Mouse (Mus musculus) midbrain, embryonic 14.5 days (tissue): ENCODE data around the gene Ubl7. TPM values are rescaled to one million over a fixed set of nuclear protein-coding genes. Genes with fewer than 3 reads are reported as not detected.

Source experiments
- ATAC-seq: fragments of 200-750 bp; cut with Nextera tagmentation; 2 replicates; pipeline ENCODE4 v1.8.0; 2017; ENCODE audit warnings: moderate number of reproducible peaks, moderate library complexity; ENCODE audit not compliant: low FRiP score, low TSS enrichment
- DNase-seq: peaks from one replicate; pipeline ENCODE4 v3.0.0-alpha.2; 2015
- H3K27ac ChIP-seq: fragments of 300-500 bp; sonication (generic); replicated peaks from 2 replicates; pipeline ENCODE4 v1.5.1; 2014; ENCODE audit warnings: mild to moderate bottlenecking, low read depth, low read length, moderate library complexity
- H3K27me3 ChIP-seq: fragments of 300-500 bp; sonication (generic); 2 replicates; pipeline ENCODE4 v1.6.1; 2014; ENCODE audit warnings: low read length, control low read depth, mixed read lengths; ENCODE audit not compliant: control insufficient read depth, insufficient read depth
- H3K36me3 ChIP-seq: fragments of 300-500 bp; sonication (generic); 2 replicates; pipeline ENCODE4 v1.6.1; 2014; ENCODE audit warnings: low read length, control low read depth; ENCODE audit not compliant: control insufficient read depth, insufficient read depth
- H3K4me1 ChIP-seq: fragments of 300-500 bp; sonication (generic); 2 replicates; pipeline ENCODE4 v1.6.1; 2014; ENCODE audit warnings: mild to moderate bottlenecking, antibody characterized with exemption, low read length, control low read depth; ENCODE audit not compliant: control insufficient read depth, insufficient read depth
- H3K4me2 ChIP-seq: fragments of 300-500 bp; sonication (generic); 2 replicates; pipeline ENCODE4 v1.6.1; 2014; ENCODE audit warnings: mild to moderate bottlenecking, low read length, moderate library complexity
- H3K4me3 ChIP-seq: fragments of 300-500 bp; sonication (generic); replicated peaks from 2 replicates; pipeline ENCODE4 v1.5.1; 2014; ENCODE audit warnings: low read depth, low read length
- H3K9ac ChIP-seq: fragments of 300-500 bp; sonication (generic); replicated peaks from 2 replicates; pipeline ENCODE4 v1.6.1; 2014; ENCODE audit warnings: mild to moderate bottlenecking, low read length, moderate library complexity
- H3K9me3 ChIP-seq: fragments of 300-500 bp; sonication (generic); 2 replicates; pipeline ENCODE4 v1.6.1; 2016; ENCODE audit warnings: low read length, control low read depth, mixed read lengths; ENCODE audit not compliant: control insufficient read depth
- WGBS: fragments of 180-500 bp; shearing (Covaris S2); extraction: QIAGEN DNeasy Blood & Tissue Kit; methylation state at CpG from one replicate; pipeline ENCODE4 v1.1.7; 2014; 5-methylcytosine and 5-hydroxymethylcytosine counted together
- polyA plus RNA-seq: library from polyadenylated mRNA; unstranded; fragments of >200 nt; fragmentation: Nextera tagmentation; extraction: Ambion mirVana; gene quantifications from 2 replicates; pipeline ENCODE4 v1.2.1, GENCODE M21; 2014

Ubl7 gene
- polyA plus RNA-seq, 1 experiment from 2014 or later = 165 TPM

- 0 out of 2 replicates have a peak, but pooled peaks cover 3% of the 10 kb centered on the region for H3K9me3 ChIP-seq
- ATAC-seq (no peak), DNase-seq (no peak)
- H3K4me3 ChIP-seq = no peak overlapping the region
- 77% methylated on average over 3 of the region's 3 CpGs for WGBS
- H3K27ac ChIP-seq = no peak overlapping the region
- no peak overlapping the region for H3K4me2 ChIP-seq
- no peaks in the 10 kb centered on the region for H3K4me1 ChIP-seq
- H3K9ac ChIP-seq = no peak overlapping the region
- no peaks in the 10 kb centered on the region for H3K36me3 ChIP-seq
- no peaks in the 10 kb centered on the region for H3K27me3 ChIP-seq
Measured at GRCm38 (mm10) chr9:57978858-57979257, 68.1 kb downstream of the Ubl7 start.

Other genes starting within 250 kb of the Ubl7 start
- gene Cyp1a2, start 227.3 kb upstream of the Ubl7 start, polyA plus RNA-seq = not detected in 2 replicates
- gene Cyp1a1, start 223.1 kb upstream of the Ubl7 start, polyA plus RNA-seq = 0.08 TPM in 1 of 2 replicates, not detected in the other
- gene Edc3, start 202.4 kb upstream of the Ubl7 start, polyA plus RNA-seq = 24.6 and 27.7 TPM in 2 replicates
- gene Clk3, start 145.1 kb upstream of the Ubl7 start, polyA plus RNA-seq = 66.3 and 68.7 TPM in 2 replicates
- gene Arid3b, start 74.2 kb upstream of the Ubl7 start, polyA plus RNA-seq = 8.7 and 9.6 TPM in 2 replicates
- gene Sema7a, start 29.1 kb downstream of the Ubl7 start, polyA plus RNA-seq = 3.2 and 3.7 TPM in 2 replicates
- gene Cyp11a1, start 95.4 kb downstream of the Ubl7 start, polyA plus RNA-seq = 0.36 and 0.51 TPM in 2 replicates
- 2.3 and 10.1 TPM in 2 replicates for gene Stra6, start 152.8 kb downstream of the Ubl7 start, polyA plus RNA-seq
- 0.09 and 0.54 TPM in 2 replicates for gene Ccdc33, start 207.8 kb downstream of the Ubl7 start, polyA plus RNA-seq